Mouse (Mus musculus): ENCODE measurements around the gene Pcbp2.

Pcbp2 gene

GRCm38 (mm10) chr15:102526111-102527002, 56.0 kb downstream of the Pcbp2 start:
- no peak for DNase-seq (ENCODE audit: low read depth, low spot score)

GRCm38 (mm10) chr15:102527936-102528335, 57.6 kb downstream of the Pcbp2 start:
- no peak for DNase-seq (ENCODE audit: low read depth, low spot score)

DNA sequence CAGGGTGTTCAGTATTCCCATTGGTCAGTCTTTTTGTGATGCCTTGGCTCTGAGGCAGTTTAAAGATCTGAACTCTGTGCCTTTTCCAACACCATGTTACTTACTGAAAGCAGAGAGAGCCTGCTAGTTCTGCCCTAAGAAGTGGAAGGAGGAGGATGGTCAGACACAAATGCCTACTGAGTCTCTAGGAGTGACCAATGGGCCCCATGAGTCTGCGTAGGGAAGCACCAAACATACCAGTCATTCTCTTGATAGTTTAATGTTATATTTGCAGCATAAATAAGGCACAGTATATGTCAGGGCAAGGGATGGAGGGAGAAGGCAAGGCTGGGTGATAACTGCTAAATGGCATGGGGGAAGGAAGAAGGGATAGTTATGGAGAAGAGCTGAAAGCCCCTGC, 58.1 kb downstream of the Pcbp2 start:
- DNase-seq (ENCODE audit: low read depth, low spot score): no peak

GRCm38 (mm10) chr15:102530566-102530965, 60.2 kb downstream of the Pcbp2 start:
- DNase-seq (ENCODE audit: low read depth, low spot score): no peak

DNA sequence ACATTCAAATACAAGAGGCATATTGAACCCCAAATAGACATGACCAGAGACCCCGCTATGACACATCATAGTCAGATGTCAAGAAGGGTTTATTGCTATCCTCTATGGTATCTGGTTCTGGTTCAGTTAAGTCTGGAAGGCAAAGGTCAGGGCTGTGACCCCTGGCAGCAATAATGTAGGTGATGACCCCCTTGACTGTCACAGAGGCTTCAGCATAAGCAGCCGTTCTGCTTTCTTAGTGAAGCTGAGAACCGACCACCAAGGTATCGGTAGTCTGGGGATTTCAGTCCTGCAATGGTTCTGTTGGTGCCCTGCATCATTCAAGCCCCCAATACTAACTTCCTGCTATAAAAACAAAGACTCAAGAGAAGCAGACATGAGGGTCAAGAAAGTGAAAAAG, 61.2 kb downstream of the Pcbp2 start:
- no peak for DNase-seq (ENCODE audit: low read depth, low spot score)

DNA sequence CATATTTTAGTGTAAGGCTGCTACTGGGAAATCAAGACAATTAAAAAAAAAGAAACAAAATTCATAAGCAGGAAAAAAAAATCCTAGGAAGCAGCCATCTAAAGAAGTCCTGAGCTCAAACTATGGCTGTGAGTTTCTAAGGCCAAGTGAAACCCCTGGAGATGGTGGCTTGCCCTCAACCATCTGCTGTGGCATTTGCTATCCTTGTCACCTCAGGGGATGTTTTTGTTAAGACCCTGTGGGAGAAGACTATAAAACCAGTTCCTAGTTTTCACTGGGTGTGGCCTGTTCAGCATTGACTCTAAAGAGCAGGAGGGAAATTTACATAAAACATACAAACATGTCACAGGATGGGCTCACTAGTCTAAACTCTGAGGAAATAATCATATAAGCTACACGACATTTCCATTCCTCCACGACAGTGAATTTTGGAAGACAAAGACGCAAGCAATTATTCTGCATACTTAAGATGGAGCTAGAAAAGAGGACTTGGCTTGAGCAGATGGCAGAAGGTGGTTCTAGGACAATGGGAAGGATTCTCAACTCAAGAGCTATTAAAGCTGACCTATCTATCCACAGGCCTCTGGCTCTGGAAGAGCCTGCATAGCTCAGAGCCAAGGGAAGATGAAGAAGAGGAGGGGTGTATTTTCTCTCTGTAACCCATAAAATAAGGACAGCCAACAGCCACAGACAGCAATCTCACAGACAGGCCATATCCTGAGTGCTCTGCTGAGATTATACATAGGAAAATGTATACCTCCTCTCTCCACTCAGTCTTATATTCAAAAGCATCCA, 62.0 kb downstream of the Pcbp2 start:
- DNase-seq (ENCODE audit: low read depth, low spot score): no peak

DNA sequence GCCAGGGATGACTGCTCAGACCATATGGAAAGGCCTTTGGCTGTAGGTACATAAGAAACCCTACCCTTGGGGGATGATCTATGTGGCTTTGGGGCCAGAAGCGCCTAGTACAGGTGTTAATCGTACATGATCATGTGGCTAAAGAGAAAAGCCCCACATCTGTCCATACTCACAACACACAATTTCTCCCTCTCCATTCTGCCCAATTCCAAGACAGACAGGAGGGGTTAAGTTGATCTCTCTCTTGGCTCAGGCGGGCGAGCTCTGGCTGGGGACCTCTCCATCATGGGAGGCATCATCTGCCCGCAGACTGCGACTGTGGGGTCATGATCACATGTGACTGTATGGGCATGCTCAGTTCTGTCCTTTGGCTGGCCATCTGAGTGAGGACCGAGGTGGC, 63.6 kb downstream of the Pcbp2 start:
- DNase-seq (ENCODE audit: low read depth, low spot score): no peak

- no peak for DNase-seq (ENCODE audit: low read depth, low spot score)
Observed at GRCm38 (mm10) chr15:102544801-102545200, 74.5 kb downstream of the Pcbp2 start.

- DNase-seq (ENCODE audit: low read depth, low spot score): no peak
Observed at GRCm38 (mm10) chr15:102546246-102546645, 75.9 kb downstream of the Pcbp2 start.

DNA sequence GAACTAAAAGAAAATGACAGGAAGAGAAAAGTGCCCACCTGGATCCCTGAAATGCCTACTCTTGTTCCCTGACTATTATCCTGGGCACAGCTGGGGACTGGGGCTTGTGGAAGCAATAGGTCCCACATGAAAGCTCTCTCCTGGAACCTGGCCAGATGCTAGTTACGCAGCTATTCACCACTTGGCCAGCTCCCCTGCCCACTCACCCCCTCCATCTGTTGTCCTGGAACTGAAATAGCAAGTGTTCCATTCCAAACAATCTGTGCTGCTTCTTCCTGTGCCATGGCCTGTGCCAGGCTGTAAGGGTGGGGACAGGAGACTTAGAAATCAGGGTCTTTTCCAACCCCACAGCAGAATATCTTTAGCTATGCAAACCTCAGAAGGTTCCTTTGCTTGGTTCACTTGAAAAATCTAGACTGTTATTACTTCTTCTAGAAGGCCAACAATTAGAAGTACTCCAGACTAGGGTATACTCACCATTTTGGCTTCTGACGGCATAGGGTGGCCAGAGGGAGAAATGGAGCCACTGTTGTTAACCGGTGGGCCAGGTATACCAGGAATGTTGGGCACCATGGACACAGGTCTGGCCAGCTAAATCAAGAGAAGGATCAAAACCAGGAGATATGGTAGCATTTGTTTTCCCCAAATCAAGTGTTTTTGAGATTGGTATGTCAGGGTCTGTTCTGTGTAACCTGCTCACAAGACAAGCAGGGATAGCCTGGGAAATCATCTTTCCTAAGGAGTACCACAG, 76.5 kb downstream of the Pcbp2 start:
- DNase-seq (ENCODE audit: low read depth, low spot score): peak; percentile 67

GRCm38 (mm10) chr15:102547478-102547877, 77.1 kb downstream of the Pcbp2 start:
- DNase-seq (ENCODE audit: low read depth, low spot score): no peak
